Mouse (Mus musculus) bone marrow, adult 2 months (tissue): ENCODE results near the gene Zfp74.

Experiments
- CTCF ChIP-seq: fragments of 200-500 bp; IDR thresholded peaks from 2 replicates; pipeline ENCODE4 v1.5.1; 2011; ENCODE audit warnings: low read length, control low read depth; ENCODE audit not compliant: control insufficient read depth, insufficient read depth
- POLR2A ChIP-seq: fragments of 200-500 bp; IDR thresholded peaks from 2 replicates; pipeline ENCODE4 v1.6.1; 2011; ENCODE audit warnings: low read depth, mild to moderate bottlenecking, control low read depth, low read length, borderline replicate concordance; ENCODE audit not compliant: control insufficient read depth

- TF ChIP-seq CTCF (no peak), POLR2A (no peak)
Observed at GRCm38 (mm10) chr7:29910252-29910651, 43.6 kb downstream of the Zfp74 start.
